Mouse (Mus musculus): Measurements from ENCODE around the gene Cinp. TPM values are rescaled to one million over a fixed set of nuclear protein-coding genes. Genes with fewer than 3 reads are reported as not detected.

Gene Cinp
- total RNA-seq, 2 experiments from 2014 or later, result 33.0 to 34.6 TPM

- no peak for DNase-seq
Measured at GRCm38 (mm10) chr12:110835182-110835581, 53.8 kb downstream of the Cinp start.

- no peak for DNase-seq
Measured at GRCm38 (mm10) chr12:110830293-110831024, 58.5 kb downstream of the Cinp start.

DNA sequence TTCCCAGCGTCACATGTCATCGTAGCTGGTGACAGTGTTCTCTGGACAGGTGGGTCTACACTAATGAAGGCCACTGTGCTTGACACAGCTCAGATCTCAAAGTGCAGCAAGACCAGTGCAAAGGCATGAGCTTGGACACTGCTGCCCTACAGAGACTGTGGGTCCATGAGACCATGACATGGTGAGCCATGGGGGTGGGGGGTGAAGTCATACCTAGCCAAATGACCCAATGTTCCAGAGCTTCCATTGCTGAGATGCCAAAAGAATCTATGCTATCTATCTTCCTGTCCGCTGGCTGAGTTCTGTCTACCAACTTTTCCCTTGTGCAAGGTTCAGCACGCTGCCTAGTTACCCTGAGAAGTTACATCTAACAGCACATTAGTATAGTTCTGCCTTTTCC is 60.0 kb downstream of the Cinp start:
- DNase-seq, result no peak

Other genes starting within 250 kb of the Cinp start
- not detected for gene 1700001K19Rik, start 206.5 kb downstream of the Cinp start, total RNA-seq (2021)
- gene Hsp90aa1, start 186.4 kb downstream of the Cinp start, total RNA-seq (2021), result 10 to 100 TPM; 63.8 to 80.1 TPM
- 10 to 100 TPM; 20.5 TPM for gene Wdr20, start 151.2 kb downstream of the Cinp start, total RNA-seq (2021)
- under 1 TPM; 0.21 to 0.25 TPM for gene Mok, start 48.2 kb downstream of the Cinp start, total RNA-seq (2021)
- 1 to 10 TPM; 5.0 to 6.4 TPM for gene Zfp839, start 38.9 kb downstream of the Cinp start, total RNA-seq (2021)
- 1 to 10 TPM; 2.6 to 3.3 TPM for gene Tecpr2, start 119 bp upstream of the Cinp start, total RNA-seq (2021)
- 100 to 1,000 TPM in 1 of 2 experiments, 10 to 100 TPM in 1; 20.3 to 102 TPM for gene Ankrd9, start 89.9 kb upstream of the Cinp start, total RNA-seq (2021)
- 10 to 100 TPM; 14.3 to 19.4 TPM for gene Rcor1, start 150.2 kb upstream of the Cinp start, total RNA-seq (2021)